Mouse (Mus musculus) liver, embryonic 16.5 days (tissue): ENCODE data around the gene Slc39a9. TPM values are rescaled to one million over a fixed set of nuclear protein-coding genes. Genes with fewer than 3 reads are reported as not detected.
A peak's percentile ranks its signal among the peaks of the same experiment; 100 is the strongest.

Experiments used
- ATAC-seq: fragments of 200-750 bp; cut with Nextera tagmentation; 2 replicates; pipeline ENCODE4 v1.8.0; 2017; ENCODE audit warnings: low read depth, mild to moderate bottlenecking, moderate number of reproducible peaks, moderate library complexity
- H3K27ac ChIP-seq: fragments of 300-500 bp; sonication (generic); 2 replicates; pipeline ENCODE4 v1.5.1; 2014; ENCODE audit warnings: mild to moderate bottlenecking, low read length
- H3K27me3 ChIP-seq: fragments of 300-500 bp; sonication (generic); 2 replicates; pipeline ENCODE4 v1.6.1; 2014; ENCODE audit warnings: low read depth, low read length, mixed read lengths; ENCODE audit not compliant: control insufficient read depth, insufficient read depth
- H3K36me3 ChIP-seq: fragments of 300-500 bp; sonication (generic); 2 replicates; pipeline ENCODE4 v1.6.1; 2014; ENCODE audit warnings: mild to moderate bottlenecking; ENCODE audit not compliant: control insufficient read depth, insufficient read depth
- H3K4me1 ChIP-seq: fragments of 300-500 bp; sonication (generic); 2 replicates; pipeline ENCODE4 v1.6.1; 2014; ENCODE audit warnings: low read depth, low read length, mixed read lengths; ENCODE audit not compliant: control insufficient read depth
- H3K4me2 ChIP-seq: fragments of 300-500 bp; sonication (generic); 2 replicates; pipeline ENCODE4 v1.6.1; 2014; ENCODE audit warnings: low read depth, low read length, mixed read lengths
- H3K4me3 ChIP-seq: fragments of 300-500 bp; sonication (generic); 2 replicates; pipeline ENCODE4 v1.5.1; 2014; ENCODE audit warnings: low read depth, mild to moderate bottlenecking, low read length
- H3K9ac ChIP-seq: fragments of 300-500 bp; sonication (generic); 2 replicates; pipeline ENCODE4 v1.6.1; 2014; ENCODE audit warnings: low read depth, low read length
- H3K9me3 ChIP-seq: fragments of 300-500 bp; sonication (generic); replicated peaks from 2 replicates; pipeline ENCODE4 v1.6.1; 2016; ENCODE audit warnings: low read length; ENCODE audit not compliant: control insufficient read depth
- WGBS: fragments of 180-500 bp; shearing (Covaris S2); extraction: QIAGEN DNeasy Blood & Tissue Kit; methylation state at CpG from one replicate; pipeline ENCODE4 v1.1.7; 2014; ENCODE audit not compliant: insufficient replicate concordance; 5-methylcytosine and 5-hydroxymethylcytosine counted together
- polyA plus RNA-seq: library from polyadenylated mRNA; unstranded; fragments of >200 nt; fragmentation: Nextera tagmentation; extraction: Ambion mirVana; gene quantifications from 2 replicates; pipeline ENCODE4 v1.2.1, GENCODE M21; 2015

Slc39a9 gene
- polyA plus RNA-seq, 1 experiment from 2014 or later: 14.6 TPM

DNA sequence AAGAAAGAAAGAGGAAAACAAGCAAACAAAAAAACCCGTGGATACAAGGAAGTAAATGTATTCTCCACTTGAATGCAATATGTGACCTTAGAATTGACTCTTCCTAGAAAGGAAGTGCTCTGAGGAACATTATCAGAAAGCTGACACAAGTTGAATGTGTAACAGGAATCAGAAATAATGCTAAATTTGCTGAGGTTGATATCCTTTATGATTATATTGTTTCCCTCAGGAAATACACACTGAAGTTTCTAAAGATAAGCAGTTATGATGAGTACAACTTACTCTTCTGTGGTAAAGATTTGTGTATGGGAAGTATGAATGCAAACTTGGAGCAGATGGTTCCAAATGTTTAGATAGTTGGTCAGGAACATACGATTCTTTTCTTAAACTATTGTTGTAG is 24.7 kb downstream of the Slc39a9 start:
- 36% methylated on average over 2 of the region's 2 CpGs for WGBS
- no peak for ATAC-seq

DNA sequence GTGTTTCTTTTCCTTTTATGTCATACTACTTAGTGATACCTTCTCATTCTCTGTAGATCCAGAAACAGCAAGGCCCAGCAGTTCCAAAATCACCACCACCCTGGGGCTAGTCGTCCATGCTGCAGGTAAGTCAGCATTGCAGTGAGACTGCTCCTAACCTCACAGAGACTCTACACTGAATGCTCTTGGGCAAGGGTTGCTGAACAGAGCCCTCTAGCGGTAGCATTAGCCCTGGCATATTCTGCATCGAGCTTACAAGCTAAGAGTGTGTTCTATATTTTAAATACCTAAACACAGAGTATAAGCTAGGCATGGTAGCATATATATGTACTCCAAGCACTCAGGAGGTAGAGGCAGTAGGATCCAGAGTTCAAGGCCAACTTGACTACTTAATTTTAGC is 29.5 kb downstream of the Slc39a9 start:
- Histone ChIP-seq H3K4me2 (no peak overlapping the region), H3K27ac (no peak overlapping the region), H3K27me3 (no peaks in the 10 kb centered on the region), H3K9me3 (no peaks in the 10 kb centered on the region), H3K4me3 (no peak overlapping the region), H3K4me1 (no peaks in the 10 kb centered on the region), H3K9ac (no peak overlapping the region), H3K36me3 (peaks cover 4% of the 10 kb centered on the region)
- WGBS: 8% methylated on average over 3 of the region's 3 CpGs
- peak; percentile 55 for ATAC-seq

More for the DNA sequence above, 24.7 kb downstream of the Slc39a9 start:
- no peak overlapping the region for H3K9ac ChIP-seq
- no peaks in the 10 kb centered on the region for H3K27me3 ChIP-seq
- no peak overlapping the region for H3K4me2 ChIP-seq
- no peak overlapping the region for H3K27ac ChIP-seq
- H3K4me1 ChIP-seq: peaks cover 2% of the 10 kb centered on the region; the same call in 1 of the 2 replicates
- H3K9me3 ChIP-seq: no peaks in the 10 kb centered on the region
- H3K36me3 ChIP-seq: peaks cover 2% of the 10 kb centered on the region
- H3K4me3 ChIP-seq: no peak overlapping the region

DNA sequence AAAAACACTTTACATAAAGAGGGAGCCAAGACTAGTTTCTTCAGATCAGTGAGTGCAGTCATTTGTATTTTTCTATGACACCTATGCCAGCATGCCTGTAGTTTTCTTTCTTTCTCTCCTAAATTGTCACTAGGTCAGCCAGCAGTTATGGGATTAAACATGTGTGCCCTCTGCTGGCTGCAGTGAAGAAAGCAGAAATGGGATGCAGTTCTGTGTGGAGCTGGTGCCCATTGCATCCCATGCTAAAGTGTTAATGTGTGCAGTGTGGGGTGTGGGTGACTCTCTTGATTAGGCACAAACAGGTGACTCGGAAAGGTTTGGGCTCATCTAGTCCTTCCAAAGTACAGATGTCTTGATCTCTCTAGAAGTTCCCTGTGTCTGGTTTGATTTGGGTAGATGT is 37.7 kb downstream of the Slc39a9 start:
- H3K27ac ChIP-seq: no peak overlapping the region

DNA sequence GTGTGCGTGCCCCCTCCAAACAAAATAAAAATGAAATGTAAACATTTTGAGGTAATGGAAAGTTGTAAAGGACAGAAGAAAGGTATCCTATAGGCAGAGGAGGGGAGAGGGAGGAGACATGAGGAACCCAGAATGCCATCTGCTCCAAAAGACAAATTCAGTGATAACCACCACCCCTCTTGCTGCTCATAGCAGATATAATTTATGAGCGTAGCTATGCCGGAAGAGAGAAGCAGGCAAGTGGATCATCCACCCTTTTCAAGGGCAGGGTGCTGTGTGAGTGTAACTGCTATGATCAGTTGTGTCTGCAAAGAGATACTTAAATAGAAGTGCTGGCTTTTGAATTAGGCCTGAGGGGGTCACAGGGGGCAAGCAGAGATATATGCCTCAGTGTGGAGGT is 39.9 kb downstream of the Slc39a9 start:
- Histone ChIP-seq H3K4me1 (peaks cover 11% of the 10 kb centered on the region), H3K4me2 (no peak overlapping the region), H3K36me3 (peaks cover 6% of the 10 kb centered on the region; the same call in 1 of the 2 replicates), H3K4me3 (no peak overlapping the region), H3K27ac (peak overlapping the region; percentile 43; the same call in 1 of the 2 replicates), H3K9me3 (no peaks in the 10 kb centered on the region), H3K27me3 (no peaks in the 10 kb centered on the region), H3K9ac (no peak overlapping the region)
- peak; percentile 78 for ATAC-seq
- 42% methylated on average over 3 of the region's 3 CpGs for WGBS

More for the DNA sequence above, 37.7 kb downstream of the Slc39a9 start:
- WGBS: 43% methylated on average over 1 of the region's 1 CpGs
- ATAC-seq: no peak
- Histone ChIP-seq H3K4me1 (peaks cover 11% of the 10 kb centered on the region), H3K27me3 (no peaks in the 10 kb centered on the region), H3K4me3 (no peak overlapping the region), H3K9me3 (no peaks in the 10 kb centered on the region), H3K9ac (no peak overlapping the region), H3K36me3 (peaks cover 9% of the 10 kb centered on the region), H3K4me2 (no peak overlapping the region)

DNA sequence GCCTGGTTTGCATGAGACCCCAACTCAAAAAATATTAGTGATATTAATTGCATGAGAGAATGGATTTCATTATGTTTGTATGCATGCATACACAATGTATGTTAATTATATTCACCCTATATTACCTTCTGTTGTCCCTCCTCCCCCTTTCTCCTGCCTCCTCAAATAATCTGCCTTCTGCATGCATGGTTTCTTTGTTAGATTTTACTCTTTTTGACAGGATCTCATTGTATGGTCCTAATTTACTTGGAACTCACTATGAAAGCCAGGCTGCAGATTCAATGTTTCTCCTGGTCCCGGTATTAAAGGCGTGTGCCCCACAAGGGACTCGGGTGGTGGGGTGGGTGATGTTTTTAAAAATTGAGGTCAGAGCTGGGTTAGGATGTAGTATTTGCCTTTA is 40.6 kb downstream of the Slc39a9 start:
- Histone ChIP-seq H3K9ac (no peak overlapping the region), H3K4me1 (peaks cover 11% of the 10 kb centered on the region), H3K9me3 (no peaks in the 10 kb centered on the region), H3K36me3 (peaks cover 3% of the 10 kb centered on the region; the same call in 1 of the 2 replicates), H3K27ac (no peak overlapping the region), H3K27me3 (no peaks in the 10 kb centered on the region), H3K4me3 (no peak overlapping the region), H3K4me2 (no peak overlapping the region)
- no peak for ATAC-seq
- WGBS: 72% methylated on average over 3 of the region's 3 CpGs

DNA sequence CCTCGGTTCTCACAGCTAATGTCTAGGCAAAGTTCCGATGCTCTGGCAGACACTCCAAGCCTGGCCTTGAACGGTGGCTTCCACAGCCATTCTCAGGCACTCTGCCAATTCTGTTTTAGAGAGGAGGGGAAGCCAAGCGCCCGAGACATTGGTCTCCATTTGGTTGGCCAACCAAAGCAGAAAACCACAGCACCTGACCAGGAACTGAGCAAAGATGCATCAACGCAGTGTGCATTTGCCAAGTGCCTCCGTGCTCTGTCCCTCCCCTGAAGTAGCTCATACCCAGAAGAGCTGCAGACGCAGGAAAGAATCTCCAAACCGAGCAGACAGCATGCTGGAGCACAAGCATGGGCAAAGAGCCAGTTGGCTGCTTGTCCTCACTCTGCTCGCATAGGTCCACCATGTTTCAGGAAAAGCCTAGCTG is 44.1 kb downstream of the Slc39a9 start:
- Histone ChIP-seq H3K4me1 (peaks cover 21% of the 10 kb centered on the region), H3K27me3 (peaks cover 23% of the 10 kb centered on the region), H3K9me3 (no peaks in the 10 kb centered on the region), H3K4me3 (no peak overlapping the region), H3K27ac (no peak overlapping the region), H3K4me2 (no peak overlapping the region), H3K9ac (no peak overlapping the region), H3K36me3 (no peaks in the 10 kb centered on the region)
- 59% methylated on average over 10 of the region's 10 CpGs for WGBS
- no peak for ATAC-seq

DNA sequence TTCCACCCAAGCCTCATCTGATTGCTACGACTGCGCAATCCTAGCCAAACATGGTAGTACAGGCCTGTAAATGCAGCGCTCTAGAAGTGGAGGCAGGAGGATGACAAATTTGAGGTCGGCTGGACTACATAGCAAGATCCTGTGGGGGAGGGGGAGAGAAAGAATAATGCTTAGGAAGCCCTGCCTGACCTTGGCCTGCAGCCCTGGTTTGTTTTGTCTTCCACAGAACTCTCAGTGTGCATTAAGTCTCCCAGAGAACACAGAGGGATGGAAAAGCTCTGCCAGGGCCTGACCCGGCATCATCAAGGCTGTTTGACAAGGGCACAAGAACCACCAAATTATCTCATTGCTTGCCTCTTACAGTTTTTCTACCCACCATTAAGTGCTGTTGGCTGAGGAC is 46.0 kb downstream of the Slc39a9 start:
- Histone ChIP-seq H3K4me2 (no peak overlapping the region), H3K4me3 (no peak overlapping the region), H3K36me3 (no peaks in the 10 kb centered on the region), H3K27me3 (peaks cover 37% of the 10 kb centered on the region), H3K4me1 (peaks cover 13% of the 10 kb centered on the region), H3K9ac (no peak overlapping the region), H3K9me3 (no peaks in the 10 kb centered on the region), H3K27ac (no peak overlapping the region)
- ATAC-seq: no peak
- 55% methylated on average over 5 of the region's 5 CpGs for WGBS

DNA sequence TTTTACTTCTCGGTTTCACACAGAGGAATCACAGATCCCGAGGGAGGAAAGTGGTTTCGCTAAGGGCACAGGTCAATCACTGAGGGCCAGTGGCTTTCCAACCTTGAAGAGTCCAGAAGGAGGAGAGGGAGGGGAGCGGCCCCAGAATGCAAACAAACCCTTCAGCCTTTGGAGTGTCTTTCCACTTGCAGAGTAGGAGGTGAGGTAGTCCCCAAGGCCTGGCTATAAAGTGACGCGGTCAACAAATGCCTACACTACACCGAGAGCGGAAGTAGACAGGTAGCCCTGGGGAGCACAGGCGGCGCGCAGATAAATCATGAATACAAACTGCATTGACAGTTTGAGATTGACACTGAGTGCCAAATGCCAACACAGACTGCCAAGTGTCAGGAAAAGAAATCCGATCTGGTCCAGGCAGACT is 48.0 kb downstream of the Slc39a9 start:
- H3K9me3 ChIP-seq: no peaks in the 10 kb centered on the region
- H3K4me1 ChIP-seq: peaks cover 13% of the 10 kb centered on the region
- H3K4me3 ChIP-seq: no peak overlapping the region; the same call in 1 of the 2 replicates
- no peaks in the 10 kb centered on the region for H3K36me3 ChIP-seq
- H3K9ac ChIP-seq: no peak overlapping the region
- H3K27me3 ChIP-seq: peaks cover 46% of the 10 kb centered on the region
- H3K27ac ChIP-seq: no peak overlapping the region
- no peak for ATAC-seq
- WGBS: 21% methylated on average over 12 of the region's 12 CpGs
- H3K4me2 ChIP-seq: peak overlapping the region; percentile 65

DNA sequence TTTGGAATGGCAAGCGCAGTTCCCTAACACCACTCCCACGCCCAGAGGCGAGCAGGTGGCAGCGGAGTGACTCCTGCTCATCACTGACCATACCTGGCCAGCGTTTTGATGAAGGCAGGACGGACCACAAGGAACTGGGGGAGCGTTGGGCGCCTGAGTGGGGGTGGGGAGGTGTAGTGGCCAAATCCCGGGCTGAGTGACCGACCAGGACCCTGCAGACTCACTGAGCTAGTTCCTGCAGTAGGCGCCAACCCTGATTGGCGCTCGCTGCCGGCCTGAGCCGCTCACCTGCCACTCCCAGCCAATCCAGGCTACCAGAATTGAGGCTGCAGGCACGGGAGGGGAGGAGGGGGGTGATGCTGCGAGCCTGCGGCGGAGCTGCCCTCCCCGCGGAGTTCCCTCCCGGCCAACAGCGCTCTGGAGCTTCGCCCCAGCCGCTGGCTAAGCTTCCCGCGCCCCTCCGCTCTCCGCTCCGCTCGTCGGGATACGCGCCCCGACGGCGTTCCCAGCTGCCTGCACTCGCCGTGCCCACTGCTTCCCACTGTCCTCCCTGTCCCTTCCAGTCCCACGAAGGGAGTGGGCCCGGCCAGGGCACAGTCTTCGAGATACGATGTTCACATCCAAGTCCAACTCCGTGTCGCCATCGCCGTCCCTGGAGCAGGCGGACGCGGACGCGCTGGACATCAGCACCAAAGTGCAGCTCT is 48.7 kb downstream of the Slc39a9 start, which contains the start of gene Plekhd1:
TSS of gene Plekhd1 (plus strand) at position 323 of the 704 bp plus-strand sequence.
- peak within 1 kb of the TSS; percentile 44 for H3K4me3 ChIP-seq
- H3K36me3 ChIP-seq: no peaks in the 10 kb centered on the region
- no peaks in the 10 kb centered on the region for H3K9me3 ChIP-seq
- whole genome bisulfite sequencing: 3% methylated on average over 51 of the region's 52 CpGs
- peak within 1 kb of the TSS; percentile 65 for H3K4me2 ChIP-seq
- no peak within 1 kb of the TSS for H3K9ac ChIP-seq
- peak; percentile 66 for ATAC-seq
- peaks cover 13% of the 10 kb centered on the region for H3K4me1 ChIP-seq
- H3K27ac ChIP-seq: no peak within 1 kb of the TSS
- H3K27me3 ChIP-seq: peaks cover 46% of the 10 kb centered on the region
